7 mouse cellular contexts compared by ENCODE assay signal in the genomic region with DNA sequence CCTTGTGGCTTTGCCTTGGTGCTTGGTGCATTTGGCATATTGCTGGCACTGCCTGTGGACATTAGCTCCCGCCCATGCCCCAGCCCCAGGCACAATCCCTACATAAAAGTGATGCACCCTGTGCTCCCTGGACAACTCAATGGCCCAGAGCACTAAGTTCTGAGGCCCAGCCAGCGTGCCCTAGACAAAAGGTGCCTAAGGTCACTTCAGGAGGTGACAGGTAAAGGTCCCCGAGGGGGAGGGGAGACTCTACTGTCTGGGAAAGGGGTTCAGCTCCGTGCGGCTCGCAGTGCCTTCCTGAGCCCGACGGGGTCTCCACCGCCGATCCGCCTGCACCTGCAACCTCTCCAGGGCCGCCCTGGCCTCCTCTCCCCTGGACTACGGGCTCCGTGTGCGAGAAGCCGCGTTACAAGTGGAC.
DNase-seq lines count a peak whose midpoint lies in the region; ATAC-seq and TF ChIP-seq lines count a peak whose summit lies in the region.
"Not testable (repeated sequence)": the region's sequence is repeated elsewhere in the genome, so short reads cannot be mapped to it uniquely, and the experiment has no call there.

No protein-coding gene starts in this region.

- H3K27me3 ChIP-seq in embryonic facial prominence, embryonic 10.5 days (replicated peaks; ENCODE audit: low read depth, poor library complexity, severe bottlenecking); forebrain, embryonic 16.5 days (replicated peaks; ENCODE audit: control insufficient read depth, insufficient read depth, low read length); heart, postnatal 0 days (ENCODE audit: control insufficient read depth, insufficient read depth, low read length); kidney, embryonic 16.5 days (ENCODE audit: insufficient read depth, low read length); liver, embryonic 16.5 days (ENCODE audit: control insufficient read depth, insufficient read depth, low read depth, low read length); midbrain, embryonic 15.5 days (replicated peaks); stomach, embryonic 16.5 days (ENCODE audit: control insufficient read depth, insufficient read depth, low read length): not testable (repeated sequence)

- H3K9ac ChIP-seq in forebrain, embryonic 16.5 days (replicated peaks; ENCODE audit: low read depth, low read length); heart, postnatal 0 days (replicated peaks; ENCODE audit: low read depth, low read length); kidney, embryonic 16.5 days (replicated peaks; ENCODE audit: low read length); liver, embryonic 16.5 days (ENCODE audit: low read depth, low read length); midbrain, embryonic 15.5 days; stomach, embryonic 16.5 days (ENCODE audit: low read length): not testable (repeated sequence)

- peak overlapping the region; percentile 3; the same call in 1 of the 2 replicates for H3K4me2 ChIP-seq in forebrain, embryonic 16.5 days (ENCODE audit: low read length)
- peak overlapping the region; percentile 19; the same call in 1 of the 2 replicates for H3K4me2 ChIP-seq in heart, postnatal 0 days (ENCODE audit: low read depth, low read length)
- H3K4me2 ChIP-seq in kidney, embryonic 16.5 days (replicated peaks; ENCODE audit: low read depth, low read length), result peak overlapping the region; percentile 31
- peak overlapping the region; percentile 10 for H3K4me2 ChIP-seq in liver, embryonic 16.5 days (ENCODE audit: low read depth, low read length)
- H3K4me2 ChIP-seq in midbrain, embryonic 15.5 days, result peak overlapping the region; percentile 30
- peak overlapping the region; percentile 41 for H3K4me2 ChIP-seq in stomach, embryonic 16.5 days (ENCODE audit: low read depth, low read length)

- not testable (repeated sequence) for TF ChIP-seq CTCF in heart, postnatal 0 days (IDR thresholded peaks at IDR 0.05; ENCODE audit: low read depth)

- TF ChIP-seq EP300 in heart, postnatal 0 days (IDR thresholded peaks at IDR 0.05; ENCODE audit: low read depth), result not testable (repeated sequence)

- H3K4me3 ChIP-seq in embryonic facial prominence, embryonic 10.5 days, result peak overlapping the region; percentile 36
- not testable (repeated sequence) for H3K4me3 ChIP-seq in forebrain, embryonic 16.5 days (replicated peaks; ENCODE audit: low read length); heart, postnatal 0 days (ENCODE audit: low read depth, low read length); liver, embryonic 16.5 days (ENCODE audit: low read depth, low read length)
- peak overlapping the region; percentile 12 for H3K4me3 ChIP-seq in kidney, embryonic 16.5 days (ENCODE audit: low read length)
- H3K4me3 ChIP-seq in midbrain, embryonic 15.5 days, result peak overlapping the region; percentile 7
- H3K4me3 ChIP-seq in stomach, embryonic 16.5 days (replicated peaks; ENCODE audit: low read length), result peak overlapping the region; percentile 11

- H3K27ac ChIP-seq in embryonic facial prominence, embryonic 10.5 days (replicated peaks); forebrain, embryonic 16.5 days (ENCODE audit: low read length); heart, postnatal 0 days (ENCODE audit: low read depth); kidney, embryonic 16.5 days (ENCODE audit: low read length); liver, embryonic 16.5 days (ENCODE audit: low read length); midbrain, embryonic 15.5 days; stomach, embryonic 16.5 days (ENCODE audit: low read length): not testable (repeated sequence)

- H3K36me3 ChIP-seq in embryonic facial prominence, embryonic 10.5 days (replicated peaks); forebrain, embryonic 16.5 days (ENCODE audit: control insufficient read depth, insufficient read depth); heart, postnatal 0 days (replicated peaks; ENCODE audit: control insufficient read depth, insufficient read depth, low read length); kidney, embryonic 16.5 days (ENCODE audit: insufficient read depth, low read length); liver, embryonic 16.5 days (ENCODE audit: control insufficient read depth, insufficient read depth); midbrain, embryonic 15.5 days (replicated peaks); stomach, embryonic 16.5 days (ENCODE audit: control insufficient read depth, insufficient read depth, low read length): not testable (repeated sequence)

- not testable (repeated sequence) for H3K4me1 ChIP-seq in embryonic facial prominence, embryonic 10.5 days; forebrain, embryonic 16.5 days (replicated peaks; ENCODE audit: control insufficient read depth, insufficient read depth, low read length); heart, postnatal 0 days (ENCODE audit: control insufficient read depth, insufficient read depth); kidney, embryonic 16.5 days (ENCODE audit: insufficient read depth, low read length); liver, embryonic 16.5 days (ENCODE audit: control insufficient read depth, low read depth, low read length); midbrain, embryonic 15.5 days; stomach, embryonic 16.5 days (ENCODE audit: control insufficient read depth, insufficient read depth, low read length)

- DNase-seq in embryonic facial prominence, embryonic 10.5 days (ENCODE audit: low spot score); heart, postnatal 0 days (ENCODE audit: low spot score): not testable (repeated sequence)

- whole genome bisulfite sequencing in embryonic facial prominence, embryonic 10.5 days, result 36% methylated on average over 17 of the region's 17 CpGs
- WGBS in forebrain, embryonic 16.5 days, result 38% methylated on average over 17 of the region's 17 CpGs
- 32% methylated on average over 17 of the region's 17 CpGs for WGBS in heart, postnatal 0 days
- WGBS in kidney, embryonic 16.5 days, result 37% methylated on average over 17 of the region's 17 CpGs
- 27% methylated on average over 17 of the region's 17 CpGs for WGBS in liver, embryonic 16.5 days (ENCODE audit: insufficient replicate concordance)
- 44% methylated on average over 17 of the region's 17 CpGs for WGBS in midbrain, embryonic 15.5 days
- WGBS in stomach, embryonic 16.5 days, result 34% methylated on average over 17 of the region's 17 CpGs

- H3K9me3 ChIP-seq in embryonic facial prominence, embryonic 10.5 days, result peaks cover 38% of the 10 kb centered on the region
- peaks cover 17% of the 10 kb centered on the region for H3K9me3 ChIP-seq in forebrain, embryonic 16.5 days (ENCODE audit: control insufficient read depth, low read length)
- H3K9me3 ChIP-seq in heart, postnatal 0 days (replicated peaks; ENCODE audit: control insufficient read depth, low read length), result peaks cover 17% of the 10 kb centered on the region
- peaks cover 23% of the 10 kb centered on the region for H3K9me3 ChIP-seq in kidney, embryonic 16.5 days (ENCODE audit: low read length)
- H3K9me3 ChIP-seq in liver, embryonic 16.5 days (replicated peaks; ENCODE audit: control insufficient read depth, low read length); stomach, embryonic 16.5 days (replicated peaks; ENCODE audit: control insufficient read depth, low read length): not testable (repeated sequence)
- peaks cover 24% of the 10 kb centered on the region for H3K9me3 ChIP-seq in midbrain, embryonic 15.5 days

- ATAC-seq in forebrain, embryonic 16.5 days, result peak; percentile 49
- ATAC-seq in heart, postnatal 0 days (ENCODE audit: insufficient read depth, low read depth), result peak; percentile 25; the same call in 1 of the 2 replicates
- not testable (repeated sequence) for ATAC-seq in kidney, embryonic 16.5 days (ENCODE audit: low FRiP score, low TSS enrichment); liver, embryonic 16.5 days (ENCODE audit: low read depth)
- peak; percentile 76 for ATAC-seq in midbrain, embryonic 15.5 days (replicated peaks)
- ATAC-seq in stomach, embryonic 16.5 days (ENCODE audit: insufficient read depth, low FRiP score), result peak; percentile 42
